Mouse (Mus musculus): ENCODE results near the gene Fbxo34.
"Not testable (repeated sequence)": the region's sequence is repeated elsewhere in the genome, so short reads cannot be mapped to it uniquely, and the experiment has no call there.

Fbxo34 gene

GRCm38 (mm10) chr14:47518619-47519018 is 68.4 kb downstream of the Fbxo34 start:
- no peak for DNase-seq

GRCm38 (mm10) chr14:47520751-47521449 is 70.7 kb downstream of the Fbxo34 start:
- no peak for DNase-seq

- DNase-seq, result no peak
Measured at GRCm38 (mm10) chr14:47521609-47522008, 71.4 kb downstream of the Fbxo34 start.

- no peak for DNase-seq
Measured at GRCm38 (mm10) chr14:47522301-47522700, 72.1 kb downstream of the Fbxo34 start.

GRCm38 (mm10) chr14:47525374-47525773 is 75.2 kb downstream of the Fbxo34 start:
- DNase-seq, result no peak

GRCm38 (mm10) chr14:47525861-47526260 is 75.6 kb downstream of the Fbxo34 start:
- peak; percentile 55 for DNase-seq

GRCm38 (mm10) chr14:47527833-47528232 is 77.6 kb downstream of the Fbxo34 start:
- DNase-seq, result no peak

- no peak for DNase-seq
Measured at GRCm38 (mm10) chr14:47528293-47528692, 78.1 kb downstream of the Fbxo34 start.

- DNase-seq, result peak; percentile 83
Measured at GRCm38 (mm10) chr14:47529019-47529418, 78.8 kb downstream of the Fbxo34 start.

- not testable (repeated sequence) for DNase-seq
Measured at GRCm38 (mm10) chr14:47529592-47529991, 79.4 kb downstream of the Fbxo34 start.

GRCm38 (mm10) chr14:47532496-47532895 is 82.3 kb downstream of the Fbxo34 start:
- no peak for DNase-seq

- DNase-seq, result peak; percentile 73
Measured at GRCm38 (mm10) chr14:47533365-47534175, 83.3 kb downstream of the Fbxo34 start.

GRCm38 (mm10) chr14:47534176-47534525 is 83.9 kb downstream of the Fbxo34 start:
- no peak for DNase-seq

GRCm38 (mm10) chr14:47535096-47535495 is 84.9 kb downstream of the Fbxo34 start:
- DNase-seq, result no peak

- no peak for DNase-seq
Measured at GRCm38 (mm10) chr14:47541325-47541948, 91.2 kb downstream of the Fbxo34 start.

GRCm38 (mm10) chr14:47542283-47542682 is 92.1 kb downstream of the Fbxo34 start:
- no peak for DNase-seq

- no peak for DNase-seq
Measured at GRCm38 (mm10) chr14:47544286-47544685, 94.1 kb downstream of the Fbxo34 start.

GRCm38 (mm10) chr14:47544877-47545276 is 94.7 kb downstream of the Fbxo34 start:
- no peak for DNase-seq

- DNase-seq, result no peak
Measured at GRCm38 (mm10) chr14:47551668-47552067, 101.4 kb downstream of the Fbxo34 start.

GRCm38 (mm10) chr14:47553380-47553779 is 103.2 kb downstream of the Fbxo34 start:
- DNase-seq, result no peak

- no peak for DNase-seq
Measured at GRCm38 (mm10) chr14:47554236-47554635, 104.0 kb downstream of the Fbxo34 start.

- no peak for DNase-seq
Measured at GRCm38 (mm10) chr14:47555225-47555624, 105.0 kb downstream of the Fbxo34 start.

GRCm38 (mm10) chr14:47560714-47561113 is 110.5 kb downstream of the Fbxo34 start:
- DNase-seq, result no peak

GRCm38 (mm10) chr14:47562530-47562929 is 112.3 kb downstream of the Fbxo34 start:
- no peak for DNase-seq
